Mouse (Mus musculus) heart, postnatal 14 days (tissue): ENCODE measurements at regions not wholly inside any gene's neighbourhood (a gene's known extent, or its start where the extent isn't known, plus 50 kb on each side); places are given as distances from the start of the nearest gene placed in this dataset.
"Not testable (repeated sequence)": the region's sequence is repeated elsewhere in the genome, so short reads cannot be mapped to it uniquely, and the experiment has no call there.

Experiments
- DNase-seq, 2 experiments: peaks; one replicate each; pipeline ENCODE4 v3.0.0; 2021 to 2022
- intact Hi-C: fragments of 180-260 bp; cut with DNase I; formaldehyde crosslinking; loops from one replicate; pipeline ENCODE4 v1.15.1; 2025

DNA sequence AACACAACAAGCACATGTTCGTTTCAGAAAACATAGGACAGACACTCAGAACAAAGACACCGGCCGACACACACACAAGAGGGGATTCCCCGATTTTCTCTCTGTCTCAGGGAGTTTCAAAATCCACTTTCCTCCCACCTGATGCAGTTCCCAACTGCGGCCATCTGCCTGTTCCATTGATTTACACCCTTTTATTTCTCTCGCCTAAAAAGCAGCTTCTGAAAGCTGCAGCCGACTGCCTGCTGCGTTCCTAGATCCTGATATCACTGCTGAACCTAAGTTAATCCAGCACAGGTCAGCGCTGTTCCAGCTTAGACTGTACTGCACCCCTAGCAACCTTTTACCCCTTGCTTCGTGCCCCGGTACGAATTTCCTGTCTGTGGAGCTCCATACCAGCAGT is 237.0 kb downstream of the Impad1 start:
- intact Hi-C loops, result no loop called here
- DNase-seq, result no peak

DNA sequence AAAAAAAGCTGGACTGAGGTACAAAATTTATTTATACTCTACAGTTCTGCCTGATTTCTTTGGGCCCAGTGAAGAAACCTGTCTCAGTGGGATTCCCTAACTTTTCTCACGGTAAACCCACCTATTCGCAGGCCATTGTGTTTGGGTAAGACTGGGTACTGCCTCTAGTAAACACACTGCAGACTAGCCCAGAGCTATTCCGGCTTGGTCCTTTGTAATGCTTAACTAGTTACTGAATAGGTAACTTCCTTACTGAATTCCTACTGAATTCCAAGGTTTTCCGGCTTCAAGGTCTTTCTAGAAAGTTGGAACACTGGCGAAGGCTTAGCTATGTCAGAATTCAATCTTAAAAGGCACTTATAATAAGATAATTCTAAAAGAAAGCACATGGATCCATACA is 242.9 kb downstream of the Impad1 start:
- intact Hi-C loops, result no loop called here
- DNase-seq, result no peak

GRCm38 (mm10) chr4:4549893-4550292 is 243.3 kb downstream of the Impad1 start:
- intact Hi-C loops, result no loop called here

GRCm38 (mm10) chr4:4537172-4537753 is 255.9 kb downstream of the Impad1 start:
- DNase-seq, result no peak
- intact Hi-C loops, result no loop called here

More at GRCm38 (mm10) chr4:4549893-4550292, 243.3 kb downstream of the Impad1 start:
- no peak for DNase-seq

DNA sequence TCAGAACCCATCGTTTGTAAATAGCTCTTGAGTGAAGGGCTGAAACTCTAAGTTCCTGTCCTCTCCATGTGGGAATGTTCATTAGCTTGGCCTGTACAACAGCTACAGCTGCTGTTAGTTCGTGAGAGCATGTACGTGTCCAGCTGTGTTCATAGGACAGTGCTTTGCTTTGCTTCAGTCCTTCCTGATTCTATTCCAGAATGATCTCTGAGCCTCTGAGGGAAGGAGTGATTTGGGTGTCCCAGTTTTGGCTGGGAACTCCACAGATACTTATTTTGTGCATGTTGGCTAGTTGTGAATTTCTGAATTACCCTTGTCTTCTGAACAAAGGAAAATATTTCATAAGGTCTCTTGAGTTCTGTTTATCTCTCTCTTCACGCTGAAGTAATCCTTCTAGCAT is 261.0 kb downstream of the Impad1 start:
- intact Hi-C loops, result no loop called here
- peak in 1 of 2 experiments; percentile 22 for DNase-seq

DNA sequence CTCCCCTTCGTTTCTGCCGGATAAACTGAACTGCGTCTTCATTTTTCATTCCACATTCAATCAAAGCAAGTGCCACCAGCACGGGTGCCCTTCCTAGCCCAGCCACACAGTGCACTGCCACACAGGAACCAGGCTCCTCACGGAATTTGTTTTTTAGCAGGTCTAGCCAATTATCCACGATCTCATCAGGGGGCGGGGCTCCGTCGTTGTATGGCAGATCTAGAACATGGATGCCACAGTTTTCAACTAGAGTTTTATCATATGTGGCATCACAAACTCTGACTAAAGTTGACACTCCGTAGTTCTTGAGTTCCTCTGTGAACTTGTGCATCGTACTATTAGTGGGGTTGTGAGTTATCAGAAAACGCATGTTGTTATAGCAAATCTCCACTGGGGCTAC is 264.8 kb downstream of the Impad1 start:
- no peak for DNase-seq
- intact Hi-C loops, result no loop called here

DNA sequence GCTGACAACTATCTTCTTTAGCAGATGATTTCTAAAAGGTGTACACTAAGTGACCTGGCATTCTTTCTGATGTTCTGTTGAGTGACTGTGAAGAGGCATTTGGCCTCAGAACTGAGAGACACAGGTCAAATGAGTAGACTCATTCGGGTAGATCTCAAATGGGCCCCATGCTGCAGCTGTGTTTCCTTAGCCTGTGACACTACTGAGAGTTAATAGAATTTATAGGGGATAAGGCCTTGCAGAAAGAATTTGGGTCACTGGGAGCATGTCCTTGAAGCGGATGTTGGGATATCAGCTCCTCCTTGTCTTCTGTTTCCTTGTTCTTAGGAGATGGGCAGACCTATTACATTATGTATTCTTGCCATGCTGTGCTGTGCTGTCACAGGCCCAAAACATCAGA is 271.4 kb downstream of the Impad1 start:
- DNase-seq, result no peak
- intact Hi-C loops, result no loop called here

DNA sequence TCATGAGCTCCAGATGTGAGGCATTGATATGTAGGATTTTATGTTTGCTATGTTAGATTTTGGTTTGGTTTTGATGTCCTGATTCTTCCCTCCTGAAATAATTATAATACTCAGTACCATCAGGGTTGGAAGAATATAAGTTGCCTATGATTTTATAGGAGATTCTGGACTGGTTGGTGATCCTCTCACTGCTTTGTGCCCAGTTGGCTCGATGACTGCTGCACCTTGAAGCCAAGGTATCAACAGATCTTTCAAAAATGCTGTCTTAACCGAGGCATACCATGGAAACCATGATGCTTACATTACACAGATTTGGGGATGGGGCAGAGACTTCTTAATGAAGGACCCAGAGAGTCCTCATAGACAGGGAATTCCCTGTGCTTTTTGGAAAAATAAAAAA is 274.4 kb downstream of the Impad1 start:
- intact Hi-C loops, result no loop called here
- DNase-seq, result no peak

GRCm38 (mm10) chr4:4513351-4513750 is 279.8 kb downstream of the Impad1 start:
- DNase-seq, result no peak
- intact Hi-C loops, result no loop called here

GRCm38 (mm10) chr4:4510180-4510920 is 282.8 kb downstream of the Impad1 start:
- DNase-seq, result no peak

GRCm38 (mm10) chr4:4509296-4509695 is 283.9 kb downstream of the Impad1 start:
- intact Hi-C loops, result no loop called here
- peak in 1 of 2 experiments; percentile 30 for DNase-seq

More at GRCm38 (mm10) chr4:4510180-4510920, 282.8 kb downstream of the Impad1 start:
- intact Hi-C loops, result no loop called here

- no peak for DNase-seq
- intact Hi-C loops, result no loop called here
Observed at GRCm38 (mm10) chr4:4497199-4497598, 296.0 kb downstream of the Impad1 start.

DNA sequence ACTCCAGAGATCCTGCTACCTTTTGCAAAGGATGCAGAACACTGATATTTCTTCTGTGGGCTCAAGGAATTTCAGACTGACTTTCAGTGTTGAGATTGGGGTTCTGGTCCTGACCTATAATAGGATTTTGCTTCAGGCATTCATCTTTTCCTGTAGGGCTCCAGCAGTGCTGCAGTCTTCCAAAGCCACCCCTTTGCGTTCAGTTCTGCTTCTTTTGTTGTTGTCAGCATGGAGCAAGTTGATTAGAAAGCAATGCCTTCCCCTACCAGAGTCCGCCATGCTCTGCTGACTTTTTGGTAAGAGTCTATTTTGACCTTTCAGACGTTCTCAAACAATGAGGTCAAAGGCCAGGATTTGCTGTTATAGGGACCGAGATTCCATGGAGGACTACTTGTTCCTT is 297.0 kb downstream of the Impad1 start:
- intact Hi-C loops, result no loop called here

DNA sequence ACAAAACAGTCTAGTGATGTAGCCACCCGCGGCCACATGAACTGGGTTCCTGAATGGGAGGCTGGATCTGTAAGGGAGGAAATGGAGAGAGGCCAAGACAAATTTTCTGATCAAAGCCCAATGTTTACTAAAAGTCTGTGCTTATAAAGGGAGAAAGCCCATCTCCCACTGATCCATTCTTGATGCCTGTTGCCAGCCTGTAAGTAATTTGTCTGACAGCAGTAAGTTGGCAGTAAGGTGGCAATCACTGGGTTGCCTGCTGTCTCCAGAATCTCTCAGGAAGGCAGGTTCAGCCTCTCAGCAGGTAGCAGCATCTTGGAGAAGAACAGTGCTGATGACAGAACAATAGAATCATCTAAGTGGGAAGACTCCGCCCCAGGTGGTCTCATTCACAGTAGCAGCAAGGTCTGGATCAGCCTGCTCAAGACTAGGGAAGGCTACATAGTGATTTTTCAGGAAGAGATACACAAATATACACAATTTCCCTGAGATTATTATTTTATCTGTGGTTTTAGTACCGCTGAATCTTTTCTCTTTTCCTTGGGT is 327.9 kb downstream of the Impad1 start:
- intact Hi-C loops, result no loop called here
- DNase-seq, result no peak

More for the DNA sequence above, 297.0 kb downstream of the Impad1 start:
- no peak for DNase-seq

DNA sequence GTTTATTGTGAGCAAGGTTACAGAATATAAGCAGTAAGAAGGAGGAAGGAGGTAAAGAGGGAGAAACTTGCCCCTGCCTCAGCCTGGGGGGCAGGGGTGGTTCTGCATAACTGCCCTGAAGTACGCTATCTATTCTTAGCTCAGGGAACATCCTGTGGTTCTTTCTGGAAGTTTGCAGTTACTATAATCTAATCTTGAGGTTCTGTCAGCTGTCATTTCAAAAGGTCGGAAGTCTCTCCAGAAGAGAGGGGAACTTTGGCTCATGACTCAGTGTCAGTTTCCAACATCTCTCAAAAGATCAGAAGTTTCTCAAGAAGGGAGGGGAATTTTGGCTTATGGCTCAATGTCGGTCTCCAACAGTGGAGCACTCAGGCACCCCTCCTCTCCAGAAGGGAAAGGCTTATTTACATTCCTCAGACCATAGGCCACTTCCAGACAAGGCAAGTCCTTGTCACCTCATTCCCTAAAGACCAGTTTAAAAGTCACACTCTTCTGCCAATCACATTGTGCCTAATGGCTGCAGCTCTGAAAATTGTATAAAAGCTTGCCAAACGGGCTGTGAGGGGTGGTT is 328.9 kb downstream of the Impad1 start:
- intact Hi-C loops, result no loop called here
- DNase-seq, result no peak

DNA sequence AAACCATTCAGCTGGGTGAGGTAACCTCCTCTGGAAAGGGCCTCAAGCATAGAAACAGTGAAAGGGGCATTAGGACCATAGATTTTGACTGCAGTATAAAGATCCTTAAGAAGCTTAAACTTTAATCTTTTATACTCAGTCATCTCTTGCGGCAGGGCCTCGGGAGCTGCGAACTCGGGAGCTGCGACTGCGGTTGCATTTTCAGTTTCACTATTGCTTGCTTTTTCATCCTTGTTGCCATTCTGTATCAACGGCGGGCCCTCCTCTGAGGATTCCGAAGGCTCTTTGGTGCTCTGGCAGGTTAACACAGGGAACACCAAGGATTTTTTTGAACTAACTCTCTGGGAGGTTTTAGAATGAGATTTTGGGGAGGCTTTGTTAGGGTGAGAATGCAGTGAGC is 333.9 kb downstream of the Impad1 start:
- intact Hi-C loops, result no loop called here
- DNase-seq, result no peak

GRCm38 (mm10) chr4:4450104-4450503 is 343.1 kb downstream of the Impad1 start:
- intact Hi-C loops, result no loop called here
- no peak for DNase-seq

GRCm38 (mm10) chr4:4442650-4443049 is 350.5 kb downstream of the Impad1 start:
- no peak for DNase-seq

DNA sequence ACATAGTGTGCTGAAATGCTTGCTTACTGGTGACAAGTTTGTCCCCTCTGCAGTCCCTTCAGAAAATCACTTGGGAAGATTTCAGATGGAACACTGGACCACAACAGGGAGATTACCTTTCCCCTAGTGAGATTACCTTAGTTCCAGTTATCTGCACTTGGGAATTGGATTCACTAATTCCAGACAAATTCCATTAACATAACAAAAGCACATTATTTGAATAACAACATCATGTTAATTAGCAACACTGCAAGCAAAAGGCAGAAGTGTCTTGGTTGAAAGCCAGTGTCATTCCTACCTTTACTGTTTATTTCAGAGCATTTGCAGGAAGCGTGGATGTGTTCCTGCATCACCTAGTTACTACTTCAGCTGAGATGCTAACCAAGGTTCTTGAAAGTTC is 355.6 kb downstream of the Impad1 start:
- intact Hi-C loops, result no loop called here
- no peak for DNase-seq

More at GRCm38 (mm10) chr4:4442650-4443049, 350.5 kb downstream of the Impad1 start:
- intact Hi-C loops, result no loop called here

DNA sequence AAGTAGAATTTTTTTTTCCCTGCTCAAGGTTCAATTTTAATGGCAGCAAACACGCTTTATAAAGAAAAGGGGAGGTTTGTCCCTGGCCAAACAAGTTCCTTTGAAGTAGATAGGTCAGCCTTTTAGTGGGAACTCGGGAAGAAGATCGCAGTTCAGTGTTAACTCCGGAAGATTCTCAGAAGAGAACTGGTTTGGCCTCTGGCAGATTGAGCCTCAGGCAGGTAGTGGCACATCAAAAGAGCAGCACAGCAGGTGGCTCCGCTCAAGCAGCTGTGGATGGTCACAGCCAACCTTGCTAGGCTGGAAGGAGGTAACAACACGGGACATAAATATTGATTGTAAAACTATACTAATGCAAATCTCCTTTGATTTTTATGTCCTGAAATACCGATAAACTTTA is 347.2 kb upstream of the Sdr16c6 start:
- intact Hi-C loops, DNase-seq: not testable (repeated sequence)

GRCm38 (mm10) chr4:4403812-4404211 is 326.5 kb upstream of the Sdr16c6 start:
- no peak for DNase-seq
- intact Hi-C loops, result no loop called here

DNA sequence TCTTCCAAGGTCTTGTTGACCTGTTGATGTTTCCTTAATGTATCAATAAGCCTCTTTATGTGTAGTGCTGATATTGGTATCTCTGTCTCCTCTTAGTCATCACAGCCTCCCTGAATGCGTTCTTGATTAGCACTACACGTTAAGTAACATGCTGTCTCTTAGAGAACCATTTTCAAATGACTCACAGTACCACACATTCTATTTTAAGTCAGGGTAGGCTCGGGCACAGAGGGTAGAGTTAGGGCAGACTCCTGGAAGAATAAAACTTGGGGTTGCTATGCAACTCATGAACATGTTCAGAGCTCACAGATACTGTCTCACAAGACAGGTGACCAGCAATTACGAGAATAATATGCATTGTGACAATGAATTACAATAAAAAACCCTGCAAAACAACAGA is 320.1 kb upstream of the Sdr16c6 start:
- intact Hi-C loops, result no loop called here
- DNase-seq, result no peak
